Mouse (Mus musculus) adrenal gland, postnatal 4 days (tissue): ENCODE data around the gene Dgkz. TPM values are rescaled to one million over a fixed set of nuclear protein-coding genes. Genes with fewer than 3 reads are reported as not detected.

Experiments
- DNase-seq, 2 experiments: peaks; one replicate each; pipeline ENCODE4 v3.0.0; 2021 to 2022; ENCODE audit warnings: low spot score in 2 of 2, mixed read lengths in 2 of 2
- total RNA-seq, 2 experiments: library from RNA; stranded (reverse); gene quantifications; 2 replicates each; pipeline ENCODE4 v1.2.3; 2021

The Dgkz gene
- total RNA-seq, 2 experiments from 2014 or later, result 91.3 to 98.4 TPM

DNA sequence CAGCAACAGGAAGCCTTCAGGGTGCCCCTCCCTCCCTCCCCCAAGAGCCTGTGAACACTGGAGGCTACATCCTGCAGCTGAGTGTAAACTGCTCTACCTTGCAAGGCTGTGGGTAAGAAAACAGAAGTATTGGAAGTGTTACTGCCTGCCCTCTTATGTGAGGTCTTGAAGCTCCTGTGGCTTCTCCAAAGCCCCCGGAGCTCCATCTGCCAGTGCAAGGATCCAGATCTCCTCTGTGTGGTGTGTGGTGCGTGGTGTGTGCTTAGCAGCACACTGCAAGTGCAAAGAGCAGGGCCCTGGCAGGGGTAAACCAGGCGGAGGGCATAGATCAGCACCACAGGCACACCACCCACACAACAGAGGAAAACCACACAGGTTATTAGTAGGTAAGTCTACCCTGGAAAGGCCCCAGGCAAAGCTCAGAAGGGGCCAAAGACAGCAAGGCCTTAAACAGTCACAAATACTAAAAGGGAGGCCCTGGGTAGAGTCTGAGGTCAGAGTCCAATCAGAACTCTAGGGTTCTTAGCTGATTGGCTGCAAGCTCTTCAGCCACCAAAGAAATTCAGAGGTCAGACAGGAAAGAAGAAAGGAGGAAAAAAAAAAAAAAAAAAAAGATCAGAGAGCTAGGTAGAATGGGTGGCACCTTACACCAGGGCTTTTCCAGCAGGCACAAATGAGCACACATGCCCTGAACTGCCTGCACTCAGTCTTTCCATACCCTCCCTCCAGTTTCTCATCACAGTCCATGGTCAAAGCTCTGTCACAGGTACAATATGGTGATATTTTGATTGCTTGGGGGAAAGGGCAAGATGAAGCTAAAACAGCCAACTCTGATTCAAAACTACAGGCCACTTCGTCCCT, 13.5 kb downstream of the Dgkz start:
- DNase-seq, result no peak

DNA sequence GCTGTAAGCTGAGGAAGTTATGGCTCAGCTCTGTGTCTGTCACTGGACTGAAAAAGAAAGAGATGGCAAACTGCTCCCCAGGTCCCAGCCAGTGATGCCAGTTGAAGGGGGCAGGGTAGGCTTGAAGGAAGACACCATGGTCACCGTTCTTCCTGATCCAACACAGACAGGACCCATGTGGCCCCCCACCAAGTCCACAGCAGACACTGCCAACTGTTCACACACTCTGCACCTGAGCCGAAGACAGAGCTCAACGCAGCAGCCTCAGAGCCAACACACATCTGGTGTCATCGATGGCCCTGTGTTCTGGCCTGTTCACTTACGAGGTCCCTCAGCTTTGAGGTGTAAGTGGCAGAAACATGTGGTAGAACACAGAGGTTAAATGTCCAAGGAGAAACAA, 15.2 kb downstream of the Dgkz start:
- DNase-seq, result no peak

DNA sequence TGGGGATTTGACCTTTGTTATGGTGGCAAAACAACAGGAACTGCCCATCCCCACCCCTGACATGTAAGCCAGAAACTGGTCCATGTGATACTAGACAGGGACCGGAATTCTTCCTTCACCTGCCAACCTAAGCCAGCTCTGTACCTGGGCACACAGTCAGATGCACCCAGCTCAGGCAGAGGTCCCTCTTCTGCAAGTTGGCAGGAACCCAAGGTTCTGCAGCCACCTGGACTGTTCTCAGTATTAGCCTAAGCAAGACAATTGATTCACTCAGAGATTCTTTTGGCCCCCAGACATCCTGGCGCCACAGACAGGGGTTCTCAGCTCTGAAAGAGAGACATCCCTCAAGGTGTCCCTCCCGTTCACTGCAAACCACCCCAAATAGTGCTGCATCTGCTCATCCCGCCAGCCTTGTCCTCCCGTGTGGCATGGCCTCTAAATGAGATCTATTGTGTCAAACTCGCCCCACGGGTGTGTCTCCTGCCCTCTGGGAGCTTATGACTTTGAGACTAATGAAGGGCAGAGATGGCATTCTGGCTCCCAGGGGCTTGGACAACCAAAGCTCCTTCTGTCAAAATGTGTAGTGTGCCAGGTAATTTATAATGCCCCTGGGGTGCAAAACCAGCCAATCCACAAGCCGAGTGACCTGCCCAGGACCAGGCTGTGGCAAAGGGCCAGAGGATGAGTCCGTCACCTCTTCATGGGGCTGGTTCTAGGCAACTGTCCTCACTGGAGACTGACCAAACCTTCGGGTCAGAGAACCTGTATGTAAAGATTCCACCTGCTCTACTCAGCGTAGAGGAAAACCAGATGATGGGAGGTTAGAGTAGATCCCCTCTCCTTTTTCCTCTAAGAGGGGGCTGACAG, 15.9 kb downstream of the Dgkz start:
- no peak for DNase-seq

DNA sequence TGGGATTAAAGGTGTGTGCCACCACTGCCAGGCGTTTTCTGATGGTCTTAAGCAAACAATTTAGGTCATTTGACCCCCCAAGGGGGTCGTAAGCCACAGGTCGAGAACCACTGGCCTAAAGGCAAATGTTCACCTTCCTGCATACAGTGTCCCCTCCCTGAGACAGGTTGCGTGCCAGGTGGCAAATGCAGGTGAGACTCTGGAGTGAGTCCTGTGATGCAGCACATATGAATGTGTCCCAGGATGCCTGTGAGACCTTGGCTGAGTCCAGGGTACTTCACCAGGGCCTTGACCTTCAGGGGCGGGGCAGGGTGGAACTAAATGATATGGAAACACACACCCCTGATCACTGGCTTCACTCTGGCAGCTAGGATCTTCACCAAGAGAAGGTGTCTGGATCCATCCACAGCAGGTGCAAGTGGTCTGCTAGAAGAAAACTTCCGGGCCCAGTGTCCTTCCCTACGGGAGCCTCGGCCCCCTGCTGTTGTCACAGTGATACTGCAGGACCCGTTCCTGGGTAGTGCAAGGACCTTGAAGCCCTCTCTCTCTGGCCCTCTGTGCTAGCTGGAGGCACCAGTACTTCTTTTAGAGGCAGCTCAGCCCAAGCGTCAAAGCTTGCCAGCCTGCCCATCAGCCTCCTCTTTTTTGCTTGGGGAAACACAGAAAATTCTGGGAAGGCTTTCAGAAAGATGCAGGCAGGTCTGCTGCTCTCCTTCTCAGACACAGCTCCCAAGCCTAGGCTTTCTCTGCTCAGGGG, 16.8 kb downstream of the Dgkz start:
- DNase-seq, result no peak

DNA sequence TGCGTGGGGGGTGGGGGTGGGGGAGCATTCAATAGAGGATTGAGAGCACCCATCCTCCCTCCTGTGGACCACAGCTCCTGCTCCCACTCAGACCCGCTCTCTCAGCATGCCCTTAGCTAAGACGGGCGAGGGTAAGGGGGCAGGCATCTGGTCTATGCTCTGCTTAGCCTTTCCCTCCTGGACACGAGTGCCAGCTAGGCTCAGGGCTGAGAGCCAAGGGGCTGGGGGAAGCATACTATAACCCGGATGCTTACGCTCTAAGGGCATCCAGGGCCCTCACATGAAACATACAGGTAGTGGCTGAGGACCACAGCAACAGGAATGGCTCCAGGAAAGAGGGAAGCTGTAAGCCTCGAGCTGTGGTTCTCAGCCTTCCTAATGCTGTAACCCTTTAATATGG, 17.6 kb downstream of the Dgkz start:
- DNase-seq, result no peak

DNA sequence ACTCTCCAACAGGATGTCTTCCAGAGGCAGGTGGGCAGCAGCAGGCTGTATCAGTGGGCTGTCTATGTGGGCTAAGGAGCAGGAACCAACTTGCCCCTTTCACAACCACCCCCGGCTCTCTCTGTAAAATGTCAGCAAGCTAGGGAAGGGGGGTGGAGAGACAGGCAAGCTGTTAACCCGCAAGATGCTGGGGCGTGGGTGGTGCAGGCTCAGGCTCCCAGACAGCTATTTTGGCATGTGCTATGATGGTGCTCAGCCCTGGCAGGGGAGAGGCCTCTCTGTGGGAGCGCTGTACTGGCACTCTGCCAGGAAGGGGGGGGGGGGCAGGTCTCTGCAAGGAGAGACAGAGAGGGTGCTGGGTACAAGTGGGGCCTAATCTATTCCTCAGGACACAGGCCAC, 18.6 kb downstream of the Dgkz start:
- no peak for DNase-seq

DNA sequence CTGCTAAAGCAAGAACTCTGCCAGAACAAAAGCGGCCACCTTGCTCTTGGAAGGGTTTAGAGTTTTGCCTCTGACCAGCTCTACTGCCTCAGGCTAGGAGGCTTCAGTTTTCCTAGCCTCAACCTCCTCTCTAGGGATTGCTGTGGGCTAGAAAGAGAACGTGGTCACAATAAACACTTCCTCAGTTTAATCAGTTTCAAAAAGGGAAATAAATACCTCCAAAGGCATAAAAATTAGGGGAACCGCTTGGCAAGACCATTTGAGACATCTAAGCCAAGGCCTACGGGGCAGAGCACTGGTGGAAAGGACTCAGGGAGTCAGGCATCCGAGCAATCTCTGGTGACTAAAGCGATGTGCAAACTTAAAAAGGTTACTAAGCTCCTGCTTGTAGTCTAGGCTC, 19.8 kb downstream of the Dgkz start:
- no peak for DNase-seq

DNA sequence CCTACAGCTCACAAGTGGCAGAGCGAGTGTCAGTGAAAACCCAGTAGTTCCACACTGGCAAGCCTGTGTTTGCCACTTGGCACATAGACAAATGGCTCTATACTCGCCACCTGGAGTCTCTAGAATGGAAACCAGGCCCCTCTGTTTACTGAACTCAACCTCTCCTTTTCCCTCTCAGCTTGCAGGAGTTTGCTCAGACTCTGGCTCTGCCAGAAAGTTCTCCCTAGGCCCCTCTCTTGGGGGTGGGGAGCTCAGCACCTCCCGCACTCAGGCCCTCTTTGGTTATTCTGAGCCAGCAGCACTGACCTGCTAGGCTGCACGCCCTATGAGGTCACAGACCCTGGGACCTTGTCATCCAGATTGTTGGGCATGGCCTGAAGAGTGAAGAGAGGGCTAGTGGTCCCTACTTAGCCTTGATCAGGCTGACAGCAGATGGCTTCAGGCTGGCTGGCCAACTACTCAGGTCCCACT, 20.5 kb downstream of the Dgkz start:
- no peak for DNase-seq

DNA sequence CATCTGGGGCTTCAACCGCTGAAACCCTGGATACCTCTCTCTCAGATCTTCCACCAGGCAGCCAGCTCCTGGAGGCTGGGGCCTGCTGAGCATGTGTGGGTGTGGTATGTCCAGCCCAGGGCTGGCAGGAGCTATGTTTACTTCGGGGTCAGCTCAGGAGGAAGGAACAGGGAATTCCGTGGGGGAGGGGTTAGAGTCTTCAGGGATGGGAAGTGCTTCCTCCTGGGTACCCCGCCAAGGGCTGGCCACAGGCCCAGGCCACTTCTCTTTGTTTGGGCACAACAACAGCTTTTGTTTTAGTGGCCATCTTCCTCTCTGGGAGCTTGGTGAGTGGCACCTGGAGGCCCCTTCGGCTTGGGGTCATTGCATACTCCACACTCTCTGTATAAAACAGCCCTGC, 21.8 kb downstream of the Dgkz start:
- no peak for DNase-seq

DNA sequence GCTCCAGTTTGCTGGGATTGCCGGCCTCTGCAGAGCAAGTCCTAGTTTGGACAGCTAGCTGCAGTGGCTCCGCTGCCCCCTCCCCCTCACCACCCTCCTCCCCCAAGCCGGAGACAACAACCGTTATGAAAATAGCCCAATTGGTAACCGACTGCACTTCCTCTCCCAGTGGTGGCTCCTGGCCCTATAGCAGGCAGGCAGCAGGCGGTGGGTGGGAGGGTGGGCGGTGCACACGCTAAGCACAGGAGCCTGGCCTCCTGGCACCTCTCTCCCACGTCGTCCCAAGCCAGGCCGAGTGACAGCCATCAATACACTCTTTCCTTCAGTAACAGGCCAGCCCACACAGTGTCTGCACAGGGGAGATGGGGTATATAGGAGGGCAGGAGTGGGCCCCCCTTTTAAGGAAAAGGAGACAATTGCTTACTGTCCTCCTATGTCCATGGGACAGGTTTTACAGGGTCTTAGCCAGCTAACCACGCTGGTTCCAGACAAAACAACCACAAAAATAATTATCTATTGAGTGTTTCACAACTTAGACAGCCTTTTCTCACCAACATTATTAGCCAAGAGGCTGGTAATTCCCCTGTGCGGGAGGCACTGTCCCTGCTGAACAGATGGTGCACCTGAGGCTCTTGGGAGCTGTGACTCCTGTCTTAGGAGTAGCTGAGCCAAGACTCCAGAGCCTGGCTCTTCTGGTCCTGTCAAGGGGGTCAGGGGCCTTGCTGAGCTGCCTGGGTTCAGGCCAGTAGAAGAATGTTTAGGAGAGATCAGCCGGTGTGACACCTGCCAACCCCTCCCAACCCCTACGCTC, 25.2 kb downstream of the Dgkz start:
- no peak for DNase-seq

DNA sequence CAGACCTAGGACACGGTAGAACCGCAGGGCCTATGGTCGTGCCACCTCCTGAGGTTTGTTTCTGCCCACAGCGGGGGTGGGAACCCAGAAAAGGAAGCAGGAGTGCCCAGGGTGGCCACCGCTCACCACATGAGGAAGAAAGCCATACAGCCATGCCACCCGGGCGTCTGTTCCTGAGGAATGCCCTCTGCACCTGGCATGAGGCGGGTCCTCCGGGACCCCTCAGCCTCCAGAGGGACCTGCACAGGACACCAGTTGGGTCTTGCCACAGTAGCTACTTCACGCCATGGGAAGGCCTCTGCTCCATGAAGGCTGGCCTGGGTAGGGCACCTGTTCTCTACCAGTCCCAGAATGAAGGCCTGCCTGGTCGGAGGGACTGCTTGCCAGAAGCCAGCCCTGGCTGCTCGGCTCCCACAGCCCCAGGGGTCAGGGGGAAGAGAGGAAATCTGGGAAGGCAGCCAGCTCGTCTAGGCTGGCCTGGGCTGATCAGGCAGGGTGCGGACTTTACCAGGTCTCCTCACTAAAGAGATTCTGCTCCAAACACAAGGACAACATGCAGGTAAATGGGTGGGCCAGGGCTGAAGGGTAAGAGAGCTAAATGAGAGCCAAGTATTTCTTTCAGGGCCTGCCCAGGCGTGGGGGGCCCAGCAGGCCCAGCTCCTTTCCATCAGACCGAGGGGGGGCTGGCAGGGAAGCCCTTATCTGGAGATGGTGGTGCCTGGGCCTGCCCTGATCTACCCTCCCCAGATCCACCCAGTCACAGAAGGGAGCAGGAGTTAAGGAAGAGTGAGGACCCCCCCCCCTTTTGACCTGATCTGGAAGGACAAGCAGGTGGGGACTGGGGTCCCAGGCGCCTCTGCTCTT, 26.0 kb downstream of the Dgkz start:
- no peak for DNase-seq

DNA sequence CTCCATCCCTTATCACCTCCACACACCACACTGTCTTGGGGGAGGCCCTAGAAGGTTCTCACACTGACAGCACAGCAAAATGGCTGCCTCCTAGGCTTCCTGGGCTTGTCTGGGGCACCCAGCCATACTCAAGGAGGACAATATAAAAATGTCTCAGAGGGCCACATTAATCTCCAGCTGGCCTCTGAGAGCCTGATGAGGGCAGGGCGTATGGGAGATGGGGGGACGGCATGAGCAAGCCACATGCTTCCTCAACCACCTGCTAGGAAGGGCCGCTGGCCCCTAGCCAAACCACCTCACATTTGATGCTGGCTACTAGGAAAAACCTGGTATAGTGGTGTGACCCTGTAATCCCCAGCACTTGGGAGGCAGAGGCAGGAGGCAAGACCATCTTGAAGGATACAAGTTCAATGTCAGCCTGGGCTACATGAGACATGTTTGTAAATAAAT, 26.8 kb downstream of the Dgkz start:
- DNase-seq, result no peak

DNA sequence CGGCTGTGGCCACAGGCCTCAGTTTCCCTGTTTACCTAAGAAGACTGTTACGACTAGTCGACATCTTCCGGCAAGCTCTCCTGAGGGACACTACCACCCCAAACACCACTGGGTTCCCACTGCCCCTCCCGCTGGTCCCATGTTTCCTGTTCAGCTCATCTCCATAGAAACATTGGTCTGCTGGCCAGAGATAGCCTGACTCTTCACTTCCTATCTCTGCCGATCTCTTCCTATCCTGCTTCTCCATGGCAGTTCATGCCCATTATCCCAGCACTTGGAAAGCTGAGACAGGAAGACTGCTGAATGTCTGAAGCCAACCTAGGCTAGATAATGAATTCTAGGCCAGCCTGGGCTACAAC, 27.5 kb downstream of the Dgkz start:
- no peak for DNase-seq

DNA sequence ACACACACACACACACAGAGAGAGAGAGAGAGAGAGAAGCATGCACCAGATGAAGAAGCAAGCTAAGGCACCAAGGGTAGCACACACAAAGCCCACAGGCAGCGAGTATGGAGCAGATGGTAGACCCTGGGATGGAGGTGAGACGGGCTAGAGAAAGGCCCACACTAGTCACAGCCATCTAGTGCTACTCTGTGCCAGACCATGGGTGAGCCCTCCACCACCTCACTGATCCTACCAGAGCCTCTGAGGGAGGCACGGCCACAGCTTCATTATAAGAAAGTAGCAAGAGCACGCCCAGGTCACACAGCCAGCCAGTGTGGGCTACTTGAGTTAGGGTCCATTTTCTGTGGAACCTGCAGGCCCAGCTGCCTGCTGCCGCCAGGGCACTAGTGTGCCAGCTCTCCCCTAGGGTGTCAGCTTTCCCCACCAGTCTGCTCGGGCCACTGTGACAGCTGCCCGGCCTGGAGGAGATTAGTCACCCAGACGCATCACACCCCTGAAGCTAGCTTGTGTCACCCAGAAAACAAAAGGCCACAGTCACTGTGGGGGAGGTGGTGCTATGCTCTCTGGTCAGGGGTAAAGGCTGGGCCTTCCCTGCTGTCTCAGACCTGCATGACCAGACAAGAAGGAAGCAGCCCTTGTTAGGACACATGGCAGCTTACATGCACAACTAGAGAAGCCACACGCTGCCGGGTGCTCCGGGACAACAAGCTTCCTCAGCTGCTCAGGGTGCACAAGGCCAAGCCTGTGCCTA, 28.1 kb downstream of the Dgkz start:
- DNase-seq, result no peak

DNA sequence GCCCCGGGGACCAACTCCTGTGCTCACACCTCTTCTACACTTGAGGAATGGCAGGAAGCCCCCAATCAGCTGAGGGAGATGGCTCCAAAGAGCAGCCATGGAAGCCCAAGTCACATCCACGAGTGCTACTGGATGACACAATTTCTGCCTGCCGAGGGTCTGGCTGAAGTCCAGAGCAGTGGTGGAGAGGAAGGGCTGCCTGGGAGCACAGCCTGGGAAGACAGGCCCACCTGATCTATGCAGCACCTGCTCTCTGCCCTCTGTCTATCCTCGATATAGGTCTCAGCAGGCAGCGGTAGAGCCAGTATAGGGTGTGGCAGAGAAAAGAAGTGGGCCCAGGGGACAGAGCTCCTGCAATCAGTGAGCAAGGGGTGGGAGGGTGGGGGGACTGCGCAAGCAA, 28.8 kb downstream of the Dgkz start:
- DNase-seq, result no peak

DNA sequence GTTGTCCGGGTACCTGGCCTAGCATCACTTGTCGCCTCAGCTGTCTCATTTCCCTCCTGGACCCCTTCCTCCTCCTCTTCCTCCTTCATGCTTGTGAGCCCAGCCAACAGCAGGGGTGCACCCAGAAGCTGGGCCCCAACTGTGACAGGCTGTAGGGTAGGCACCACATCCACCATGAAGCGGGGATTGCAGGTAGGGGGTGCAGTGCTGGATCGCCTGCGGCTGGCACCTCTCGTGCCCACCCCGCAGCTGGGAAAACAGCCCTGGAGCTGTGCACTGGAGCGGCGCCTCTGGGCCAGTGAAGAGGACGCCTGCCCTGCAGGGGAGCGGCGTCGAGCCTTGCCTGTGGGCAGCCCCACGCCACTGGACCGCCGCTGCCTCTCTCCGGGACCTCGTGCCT, 30.2 kb downstream of the Dgkz start, which contains the start of gene Gm9821:
Gene Gm9821, plus strand, starts transcription at position 221 of the 400 bp plus-strand sequence.
- DNase-seq, result no peak

DNA sequence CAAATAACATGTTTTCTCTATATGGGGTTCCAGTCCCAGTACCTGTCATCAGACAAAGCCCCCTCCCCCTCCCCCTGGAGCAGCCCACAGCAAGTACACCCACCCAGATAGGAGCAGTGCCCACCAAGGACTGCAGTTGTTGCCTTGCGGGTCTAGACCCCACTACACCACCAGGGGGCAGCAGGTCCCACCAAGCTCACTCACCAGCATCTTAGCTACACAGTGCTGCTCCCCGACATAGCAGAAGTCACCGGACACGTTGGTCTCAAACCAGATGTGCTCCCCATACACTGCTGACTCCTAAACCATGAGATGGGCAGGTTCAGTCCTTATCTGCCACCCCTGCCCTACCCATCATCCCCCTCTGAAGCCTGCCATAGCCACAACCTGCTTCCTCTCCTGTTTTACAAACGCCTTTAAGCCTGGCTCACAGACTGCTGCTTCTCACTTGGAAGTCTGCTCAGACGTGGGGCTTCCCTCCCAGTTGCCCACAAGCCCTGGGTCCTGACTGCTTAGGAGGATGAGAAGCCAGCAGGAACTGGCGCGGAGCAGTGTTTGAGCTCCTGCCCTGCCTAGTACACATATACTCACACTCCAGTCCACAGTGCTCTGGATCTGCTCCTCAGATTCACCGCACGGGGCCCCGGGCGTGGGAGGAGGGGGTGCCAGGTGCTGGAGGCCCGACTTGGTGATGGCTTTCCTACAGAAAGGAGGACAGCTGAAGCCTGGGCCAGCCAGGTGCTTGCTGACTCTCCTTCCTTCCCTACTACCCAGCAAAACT, 31.3 kb downstream of the Dgkz start:
- peak; percentile 61 to 62 for DNase-seq

DNA sequence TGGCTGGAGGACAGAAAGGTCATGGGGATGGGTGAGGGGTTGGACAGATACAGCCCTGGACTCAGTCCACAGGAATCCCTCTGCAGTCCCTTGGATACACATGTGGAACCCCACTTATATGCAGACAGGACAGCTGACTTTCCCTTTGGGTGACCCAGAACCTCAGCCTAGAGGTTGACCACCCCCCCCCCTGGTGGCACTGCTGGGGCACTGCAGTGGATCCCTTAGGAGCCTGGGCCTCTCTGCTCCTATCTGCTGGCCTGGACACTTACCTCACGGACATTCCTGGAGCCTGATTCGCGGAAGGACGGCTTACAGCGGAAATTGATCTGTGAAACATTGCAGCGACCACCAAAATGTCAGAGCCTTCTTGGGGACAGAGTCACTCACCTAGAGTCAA, 33.3 kb downstream of the Dgkz start:
- DNase-seq, result no peak
